Mouse (Mus musculus): ENCODE measurements at regions not wholly inside any gene's neighbourhood (a gene's known extent, or its start where the extent isn't known, plus 50 kb on each side); places are given as distances from the start of the nearest gene placed in this dataset.

DNA sequence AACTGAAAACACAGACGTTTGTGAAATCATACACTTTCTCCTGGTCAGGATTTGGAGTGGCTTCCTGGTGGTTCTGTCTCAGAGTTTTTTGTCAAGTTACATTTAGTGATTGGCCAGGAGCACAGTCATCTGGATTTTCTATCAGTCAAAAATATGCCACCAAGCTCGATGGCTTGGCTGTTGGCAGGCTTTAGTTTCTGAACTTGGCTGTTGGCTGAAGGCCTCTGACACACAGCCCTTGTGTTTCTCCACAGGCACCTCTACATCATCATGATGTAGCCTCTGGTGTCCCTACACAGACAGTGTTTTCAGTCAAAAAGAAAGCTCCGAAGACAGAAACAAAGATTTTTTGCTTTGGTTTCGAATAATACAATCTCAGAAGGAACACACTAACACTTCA lies 178.5 kb upstream of the Mdfic start:
- TF ChIP-seq CTCF (conservative IDR thresholded peaks at IDR 0.05 in 1 of 2, IDR thresholded peaks at IDR 0.05 in 1 of 2; ENCODE audit: low read depth in 2 of 2, low read length in 2 of 2) (no peak), SIN3A (IDR thresholded peaks at IDR 0.05; ENCODE audit: low read length) (no peak), MAZ (IDR thresholded peaks at IDR 0.05; ENCODE audit: low read depth, low read length) (no peak), POLR2AphosphoS2 (IDR thresholded peaks at IDR 0.05; ENCODE audit: low read depth, low read length) (no peak), EP300 (IDR thresholded peaks at IDR 0.05; ENCODE audit: low read length) (no peak), ZC3H11A (IDR thresholded peaks at IDR 0.05; ENCODE audit: low read depth, low read length) (no peak), CHD2 (IDR thresholded peaks at IDR 0.05; ENCODE audit: low read length) (no peak), TCF12 (IDR thresholded peaks at IDR 0.05; ENCODE audit: low read depth, low read length) (no peak)

Data from CH12.LX (cell line).